Mouse (Mus musculus) megakaryocyte, embryonic 14.5 days (primary cell): ENCODE results near the gene Car12.

Experiments
- FLI1 ChIP-seq: IDR thresholded peaks from 2 replicates; pipeline ENCODE4 v1.6.1; 2012; ENCODE audit warnings: low read length, inconsistent platforms, mixed read lengths
- GATA1 ChIP-seq: IDR thresholded peaks from 3 replicates; pipeline ENCODE4 v1.6.1; 2012; ENCODE audit warnings: mixed read lengths, low read length, inconsistent platforms, borderline replicate concordance

- TF ChIP-seq GATA1 (no peak), FLI1 (no peak)
Observed at GRCm38 (mm10) chr9:66685730-66686129, 27.8 kb upstream of the Car12 start.
